Mouse (Mus musculus) limb, embryonic 14.5 days (tissue): ENCODE results near the gene Mpzl3. TPM values are rescaled to one million over a fixed set of nuclear protein-coding genes. Genes with fewer than 3 reads are reported as not detected.

ENCODE experiments used
- ATAC-seq: fragments of 200-750 bp; cut with Nextera tagmentation; 2 replicates; pipeline ENCODE4 v1.8.0; 2017; ENCODE audit warnings: low read depth, moderate number of reproducible peaks, moderate TSS enrichment; ENCODE audit not compliant: low FRiP score
- DNase-seq: peaks from one replicate; pipeline ENCODE4 v3.0.0-alpha.2; 2015; ENCODE audit warnings: low spot score
- H3K27ac ChIP-seq: fragments of 300-500 bp; sonication (generic); replicated peaks from 2 replicates; pipeline ENCODE4 v1.5.1; 2014; ENCODE audit warnings: low read depth, mild to moderate bottlenecking, low read length, moderate library complexity, mixed read lengths
- H3K27me3 ChIP-seq: fragments of 300-500 bp; sonication (generic); 2 replicates; pipeline ENCODE4 v1.6.1; 2014; ENCODE audit warnings: low read length, mixed read lengths; ENCODE audit not compliant: control insufficient read depth, insufficient read depth
- H3K36me3 ChIP-seq: fragments of 300-500 bp; sonication (generic); 2 replicates; pipeline ENCODE4 v1.6.1; 2014; ENCODE audit warnings: mild to moderate bottlenecking, low read length, moderate library complexity, mixed read lengths; ENCODE audit not compliant: control insufficient read depth, insufficient read depth
- H3K4me1 ChIP-seq: fragments of 300-500 bp; sonication (generic); 2 replicates; pipeline ENCODE4 v1.6.1; 2014; ENCODE audit warnings: antibody characterized with exemption, low read length, mixed read lengths; ENCODE audit not compliant: control insufficient read depth, insufficient read depth
- H3K4me2 ChIP-seq: fragments of 300-500 bp; sonication (generic); replicated peaks from 2 replicates; pipeline ENCODE4 v1.6.1; 2014; ENCODE audit warnings: low read depth, mild to moderate bottlenecking, low read length, moderate library complexity; ENCODE audit not compliant: severe bottlenecking
- H3K4me3 ChIP-seq: fragments of 300-500 bp; sonication (generic); replicated peaks from 2 replicates; pipeline ENCODE4 v1.5.1; 2014; ENCODE audit warnings: low read length
- H3K9ac ChIP-seq: fragments of 300-500 bp; sonication (generic); 2 replicates; pipeline ENCODE4 v1.6.1; 2014; ENCODE audit warnings: mild to moderate bottlenecking, low read depth, low read length, moderate library complexity; ENCODE audit not compliant: severe bottlenecking
- H3K9me3 ChIP-seq: fragments of 300-500 bp; sonication (generic); 2 replicates; pipeline ENCODE4 v1.6.1; 2016; ENCODE audit warnings: low read length; ENCODE audit not compliant: control insufficient read depth
- POLR2A ChIP-seq: fragments of 200-500 bp; IDR thresholded peaks from 2 replicates; pipeline ENCODE4 v1.8.0; 2012; ENCODE audit warnings: inconsistent platforms, mild to moderate bottlenecking, moderate library complexity, borderline replicate concordance; ENCODE audit not compliant: insufficient read depth, insufficient read length; ENCODE audit errors: extremely low read depth
- WGBS: fragments of 180-500 bp; shearing (Covaris S2); extraction: QIAGEN DNeasy Blood & Tissue Kit; methylation state at CpG from one replicate; pipeline ENCODE4 v1.1.7; 2014; 5-methylcytosine and 5-hydroxymethylcytosine counted together
- polyA plus RNA-seq, 2 experiments: library from polyadenylated mRNA; depleted of rRNA in 1 of 2; stranded (reverse) in 1 of 2; unstranded in 1 of 2; fragments of >200 nt; fragmentation: Nextera tagmentation in 1 of 2; extraction: Ambion mirVana in 1 of 2; gene quantifications; 2 replicates each; pipeline versions ENCODE4 v1.2.1 to v1.2.3; 2012 to 2014

The Mpzl3 gene
- polyA plus RNA-seq, 2 experiments = 2.1 to 4.7 TPM

- Histone ChIP-seq H3K36me3 (no peaks in the 10 kb centered on the region), H3K27me3 (no peaks in the 10 kb centered on the region), H3K9me3 (no peaks in the 10 kb centered on the region), H3K4me1 (peaks cover 28% of the 10 kb centered on the region), H3K4me2 (peak within 1 kb of the TSS; percentile 82), H3K9ac (peak within 1 kb of the TSS; percentile 81), H3K4me3 (peak within 1 kb of the TSS; percentile 83), H3K27ac (peak within 1 kb of the TSS; percentile 93)
- no peak for TF ChIP-seq POLR2A
- WGBS = 3% methylated on average over 12 of the region's 13 CpGs
- ATAC-seq = peak; percentile 71
- peak; percentile 42 for DNase-seq
These were observed 62.9 kb downstream of the Mpzl3 start, which contains the start of gene Scn2b for GRCm38 (mm10) chr9:45117741-45118431. TSS of gene Scn2b (plus strand) at chr9:45117782.

GRCm38 (mm10) chr9:45118552-45118951, 63.6 kb downstream of the Mpzl3 start:
- Histone ChIP-seq H3K36me3 (no peaks in the 10 kb centered on the region), H3K4me3 (peak overlapping the region; percentile 83), H3K27ac (peak overlapping the region; percentile 55; the same call in 1 of the 2 replicates), H3K4me2 (peak overlapping the region; percentile 82), H3K9ac (peak overlapping the region; percentile 81), H3K9me3 (no peaks in the 10 kb centered on the region), H3K4me1 (peaks cover 28% of the 10 kb centered on the region), H3K27me3 (no peaks in the 10 kb centered on the region)
- 15% methylated on average over 10 of the region's 10 CpGs for WGBS
- ATAC-seq (no peak), DNase-seq (no peak)
- no peak for TF ChIP-seq POLR2A

DNA sequence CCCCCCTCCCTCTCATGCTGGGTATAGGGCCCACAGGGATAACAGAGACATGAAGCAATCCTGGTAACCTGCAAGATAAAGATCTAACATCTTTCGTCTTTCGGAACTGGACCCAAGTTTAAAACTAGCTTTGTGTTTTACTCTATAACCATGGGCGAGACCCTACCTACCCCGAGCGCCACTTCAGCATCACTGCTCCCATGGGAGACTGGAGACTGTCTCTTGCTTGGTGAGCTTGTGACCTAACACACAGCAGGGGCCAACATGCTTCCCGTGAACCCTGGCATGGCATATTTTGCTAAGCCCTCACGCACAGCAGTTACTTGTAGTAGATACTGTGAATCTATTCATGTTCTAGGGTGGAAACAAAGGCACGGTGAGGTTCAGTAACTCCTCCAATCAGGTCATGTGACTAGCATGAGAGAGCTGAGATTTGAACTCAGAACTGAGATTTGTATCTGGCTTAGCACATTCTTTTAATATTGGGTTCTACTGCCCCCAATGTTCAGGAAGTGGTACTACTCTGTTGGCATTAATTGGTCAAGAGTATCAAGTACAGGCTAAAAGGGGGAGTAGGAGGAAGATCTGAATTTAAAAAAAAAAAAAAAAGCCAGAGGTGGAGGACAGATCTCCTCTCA, 64.4 kb downstream of the Mpzl3 start:
- Histone ChIP-seq H3K4me1 (peaks cover 28% of the 10 kb centered on the region), H3K27me3 (no peaks in the 10 kb centered on the region), H3K27ac (no peak overlapping the region), H3K9ac (no peak overlapping the region), H3K36me3 (no peaks in the 10 kb centered on the region), H3K4me2 (peak overlapping the region; percentile 82), H3K9me3 (no peaks in the 10 kb centered on the region), H3K4me3 (peak overlapping the region; percentile 83; the same call in 1 of the 2 replicates)
- DNase-seq = no peak
- 93% methylated on average over 8 of the region's 8 CpGs for WGBS
- ATAC-seq = no peak
- TF ChIP-seq POLR2A = no peak

DNA sequence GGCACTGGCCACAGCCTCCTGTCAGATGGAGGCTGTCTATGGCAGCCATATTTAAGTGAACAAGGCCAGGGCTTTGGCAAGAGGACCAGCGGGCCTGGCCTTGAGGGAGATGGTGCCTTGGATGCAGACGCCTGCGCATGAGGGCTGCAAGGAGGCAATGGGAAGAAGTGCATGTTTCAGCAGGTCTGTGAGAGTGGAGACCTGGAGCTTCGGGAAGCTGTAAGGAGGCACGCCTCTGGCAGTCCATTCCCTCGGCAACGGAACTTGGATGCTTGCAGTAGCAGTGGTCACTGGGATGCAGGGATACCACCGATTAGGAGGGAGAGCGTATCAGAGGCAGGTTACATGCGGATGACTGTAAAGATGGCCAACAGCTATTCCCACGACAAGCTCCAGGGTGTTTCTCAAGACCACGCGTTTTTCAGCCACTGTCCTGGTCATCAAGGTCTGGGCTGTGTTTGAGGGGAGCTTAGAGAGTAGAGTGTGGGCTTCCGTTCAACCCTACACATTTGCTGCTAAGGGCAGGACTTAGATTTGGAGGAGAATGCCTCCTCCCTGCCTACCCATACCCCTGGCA, 65.1 kb downstream of the Mpzl3 start:
- peaks cover 28% of the 10 kb centered on the region for H3K4me1 ChIP-seq
- 89% methylated on average over 14 of the region's 14 CpGs for WGBS

GRCm38 (mm10) chr9:45120567-45120966, 65.6 kb downstream of the Mpzl3 start:
- ATAC-seq = no peak
- Histone ChIP-seq H3K27me3 (no peaks in the 10 kb centered on the region), H3K4me3 (no peak overlapping the region), H3K4me2 (no peak overlapping the region), H3K27ac (no peak overlapping the region), H3K4me1 (peaks cover 25% of the 10 kb centered on the region), H3K9me3 (no peaks in the 10 kb centered on the region), H3K36me3 (peaks cover 5% of the 10 kb centered on the region; the same call in 1 of the 2 replicates), H3K9ac (no peak overlapping the region)
- no peak for TF ChIP-seq POLR2A
- 80% methylated on average over 6 of the region's 6 CpGs for WGBS
- no peak for DNase-seq

More for the DNA sequence above, 65.1 kb downstream of the Mpzl3 start:
- Histone ChIP-seq H3K27me3 (no peaks in the 10 kb centered on the region), H3K9ac (no peak overlapping the region), H3K27ac (no peak overlapping the region), H3K36me3 (no peaks in the 10 kb centered on the region), H3K4me2 (no peak overlapping the region), H3K4me3 (no peak overlapping the region), H3K9me3 (no peaks in the 10 kb centered on the region)
- ATAC-seq (no peak), DNase-seq (no peak)
- no peak for TF ChIP-seq POLR2A
